Mouse (Mus musculus) heart, adult 11 months (tissue): ENCODE data around the gene Cyp4f40.
"Not testable (repeated sequence)": the region's sequence is repeated elsewhere in the genome, so short reads cannot be mapped to it uniquely, and the experiment has no call there.

Source experiments
- DNase-seq: peaks from one replicate; pipeline ENCODE4 v3.0.0; 2022

The Cyp4f40 gene

DNA sequence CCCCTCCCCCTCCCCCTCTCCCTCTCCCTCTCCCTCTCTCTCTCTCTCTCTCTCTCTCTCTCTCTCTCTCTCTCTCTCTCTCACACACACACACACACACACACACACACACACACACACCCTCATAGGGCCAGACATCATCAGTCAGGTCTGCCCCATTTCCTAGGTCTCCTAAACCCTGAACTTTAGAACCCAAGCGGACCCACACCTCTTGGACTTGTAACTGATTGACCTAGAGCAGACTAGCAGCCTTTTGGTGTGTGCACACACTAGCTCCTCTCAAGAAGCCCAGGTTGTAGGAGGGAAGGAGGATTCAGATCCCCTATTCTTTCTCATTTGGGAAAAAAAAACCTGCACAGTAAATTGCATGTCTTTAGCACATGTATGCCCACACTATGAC, 63.5 kb downstream of the Cyp4f40 start:
- not testable (repeated sequence) for DNase-seq

- no peak for DNase-seq
These were observed 64.1 kb downstream of the Cyp4f40 start for GRCm38 (mm10) chr17:32722771-32723170.

DNA sequence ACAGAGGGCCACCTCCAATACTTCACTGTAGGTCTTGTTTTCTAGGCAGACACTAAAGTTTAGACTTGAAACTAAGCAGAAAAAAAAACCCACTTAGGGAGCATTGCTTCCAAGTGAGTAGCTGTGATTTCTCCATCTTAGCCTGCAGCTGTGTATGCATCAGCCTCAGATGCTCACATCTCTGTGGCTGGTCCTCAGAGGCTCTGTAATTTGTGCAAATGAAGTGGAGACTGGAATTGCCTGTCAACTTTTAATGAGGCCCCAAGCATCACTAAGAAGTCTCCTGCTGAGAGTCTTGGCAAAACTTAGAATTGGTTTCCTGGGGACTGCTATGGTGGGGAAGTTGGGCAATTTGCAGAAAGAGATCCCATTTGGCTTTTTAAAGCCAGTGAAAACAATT, 67.7 kb downstream of the Cyp4f40 start:
- DNase-seq, result not testable (repeated sequence)
